Mouse (Mus musculus): Measurements from ENCODE around the gene Edf1. TPM values are rescaled to one million over a fixed set of nuclear protein-coding genes. Genes with fewer than 3 reads are reported as not detected.
A peak's percentile ranks its signal among the peaks of the same experiment; 100 is the strongest.

Edf1 gene
- polyA plus RNA-seq, 1 experiment from 2014 or later = 312 TPM

DNA sequence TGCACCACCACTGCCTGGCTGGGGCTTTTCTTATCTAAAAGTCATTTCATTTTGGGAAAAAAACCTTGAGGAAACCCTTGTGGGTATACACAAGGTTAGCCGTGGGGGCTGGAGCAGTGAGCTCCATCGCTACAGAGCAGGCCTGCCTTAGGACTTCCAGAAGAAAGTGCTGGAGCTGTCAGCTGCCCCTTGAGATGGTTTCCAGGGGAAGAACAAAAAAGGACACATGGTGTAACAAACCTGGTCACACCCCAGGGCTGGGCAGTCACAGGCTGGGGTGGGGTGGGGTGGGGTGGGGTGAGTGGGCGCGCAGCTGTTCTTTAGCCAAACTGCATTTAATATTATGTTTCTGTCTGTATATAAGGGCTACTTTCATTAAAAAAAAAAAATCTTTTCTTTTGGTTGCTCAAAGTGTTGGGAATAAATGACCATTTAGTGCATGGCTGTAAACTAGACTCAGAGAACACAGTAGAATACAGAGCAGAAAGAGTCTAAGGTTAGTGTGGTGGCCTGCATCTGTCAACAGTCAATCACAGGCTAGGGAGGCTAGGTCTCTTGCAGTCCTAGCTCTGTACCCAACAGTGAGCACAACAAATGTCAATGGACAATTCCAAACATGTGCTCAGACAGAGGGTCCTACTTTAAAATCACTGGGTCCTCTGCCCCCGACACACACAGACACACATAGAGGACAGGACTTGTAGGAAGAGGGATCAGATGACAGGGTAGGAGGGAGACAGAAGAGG is 39.3 kb downstream of the Edf1 start:
- Histone ChIP-seq H3K4me2 (ENCODE audit: low read depth, low read length) (no peak overlapping the region), H3K27me3 (replicated peaks; ENCODE audit: control insufficient read depth, insufficient read depth, low read length) (no peaks in the 10 kb centered on the region), H3K9me3 (ENCODE audit: control insufficient read depth, low read length) (no peaks in the 10 kb centered on the region), H3K36me3 (ENCODE audit: control insufficient read depth, insufficient read depth, low read length) (peaks cover 96% of the 10 kb centered on the region), H3K4me1 (ENCODE audit: control insufficient read depth, insufficient read depth, low read length) (no peaks in the 10 kb centered on the region), H3K27ac (replicated peaks; ENCODE audit: low read depth, low read length) (no peak overlapping the region), H3K4me3 (ENCODE audit: low read depth, low read length) (no peak overlapping the region), H3K9ac (ENCODE audit: low read depth, low read length) (no peak overlapping the region)
- ATAC-seq (ENCODE audit: low read depth) (peak; percentile 34; the same call in 1 of the 2 replicates), DNase-seq (ENCODE audit: low spot score) (no peak)
- 87% methylated on average over 5 of the region's 5 CpGs for WGBS

DNA sequence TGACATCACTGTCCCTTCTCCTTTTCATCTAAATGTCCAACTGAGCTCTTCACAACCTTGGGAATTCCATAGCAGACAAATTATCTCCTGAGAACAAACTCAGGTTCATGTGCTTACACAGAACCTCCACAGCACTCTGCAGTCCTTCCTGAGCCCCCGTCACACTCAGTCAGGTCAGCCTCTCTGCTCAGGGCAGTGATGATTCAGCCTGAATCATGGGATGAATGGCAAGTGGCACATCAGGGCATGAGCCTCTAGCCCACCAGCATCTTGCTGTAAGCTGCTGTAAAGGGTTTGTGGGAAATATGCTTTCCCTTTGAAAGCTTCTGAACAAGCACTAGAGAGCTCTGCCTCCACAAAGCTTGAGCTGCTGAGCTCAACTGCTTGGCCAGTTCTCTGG is 41.1 kb downstream of the Edf1 start:
- Histone ChIP-seq H3K27me3 (replicated peaks; ENCODE audit: control insufficient read depth, insufficient read depth, low read length) (no peaks in the 10 kb centered on the region), H3K9me3 (ENCODE audit: control insufficient read depth, low read length) (no peaks in the 10 kb centered on the region), H3K9ac (ENCODE audit: low read depth, low read length) (no peak overlapping the region), H3K27ac (replicated peaks; ENCODE audit: low read depth, low read length) (no peak overlapping the region), H3K4me2 (ENCODE audit: low read depth, low read length) (no peak overlapping the region), H3K4me1 (ENCODE audit: control insufficient read depth, insufficient read depth, low read length) (no peaks in the 10 kb centered on the region), H3K36me3 (ENCODE audit: control insufficient read depth, insufficient read depth, low read length) (peaks cover 94% of the 10 kb centered on the region), H3K4me3 (ENCODE audit: low read depth, low read length) (no peak overlapping the region)
- 94% methylated on average over 1 of the region's 1 CpGs for WGBS
- DNase-seq (ENCODE audit: low spot score) (no peak), ATAC-seq (ENCODE audit: low read depth) (no peak)

- Histone ChIP-seq H3K4me3 (ENCODE audit: low read depth, low read length) (no peak overlapping the region), H3K36me3 (ENCODE audit: control insufficient read depth, insufficient read depth, low read length) (peaks cover 88% of the 10 kb centered on the region), H3K27me3 (replicated peaks; ENCODE audit: control insufficient read depth, insufficient read depth, low read length) (no peaks in the 10 kb centered on the region), H3K9ac (ENCODE audit: low read depth, low read length) (no peak overlapping the region), H3K4me1 (ENCODE audit: control insufficient read depth, insufficient read depth, low read length) (no peaks in the 10 kb centered on the region), H3K4me2 (ENCODE audit: low read depth, low read length) (no peak overlapping the region), H3K27ac (replicated peaks; ENCODE audit: low read depth, low read length) (no peak overlapping the region), H3K9me3 (ENCODE audit: control insufficient read depth, low read length) (no peaks in the 10 kb centered on the region)
- 90% methylated on average over 2 of the region's 2 CpGs for WGBS
- no peak for ATAC-seq (ENCODE audit: low read depth)
- no peak for DNase-seq (ENCODE audit: low spot score)
These were observed 42.4 kb downstream of the Edf1 start for GRCm38 (mm10) chr2:25600037-25600436.

DNA sequence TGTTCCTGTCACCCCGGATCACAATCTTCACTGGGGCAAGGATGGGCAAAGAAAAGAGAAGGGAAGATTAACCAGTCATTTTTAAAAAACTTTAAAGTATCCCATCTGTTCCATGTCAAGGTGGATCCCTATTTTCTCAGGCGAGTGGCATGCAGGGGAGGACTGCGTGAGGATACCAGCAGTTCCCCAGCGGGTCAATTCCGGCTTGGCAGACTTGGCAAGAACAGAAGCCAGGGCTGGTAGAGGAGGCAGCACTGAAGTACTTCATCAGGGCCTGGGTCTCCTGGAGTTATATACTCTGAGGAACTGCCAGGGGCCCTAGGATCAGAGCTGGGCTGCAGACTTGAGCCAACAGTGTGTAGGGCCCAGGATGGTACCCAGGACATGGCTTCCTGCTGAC is 44.9 kb downstream of the Edf1 start:
- H3K4me1 ChIP-seq (ENCODE audit: control insufficient read depth, insufficient read depth, low read length) = peaks cover 11% of the 10 kb centered on the region
- no peak for ATAC-seq (ENCODE audit: low read depth)
- H3K27ac ChIP-seq (replicated peaks; ENCODE audit: low read depth, low read length) = no peak overlapping the region
- WGBS = 96% methylated on average over 5 of the region's 5 CpGs
- no peaks in the 10 kb centered on the region for H3K27me3 ChIP-seq (replicated peaks; ENCODE audit: control insufficient read depth, insufficient read depth, low read length)
- no peak overlapping the region for H3K4me2 ChIP-seq (ENCODE audit: low read depth, low read length)
- peaks cover 63% of the 10 kb centered on the region for H3K36me3 ChIP-seq (ENCODE audit: control insufficient read depth, insufficient read depth, low read length)
- H3K4me3 ChIP-seq (ENCODE audit: low read depth, low read length) = no peak overlapping the region
- no peak for DNase-seq (ENCODE audit: low spot score)
- H3K9ac ChIP-seq (ENCODE audit: low read depth, low read length) = no peak overlapping the region
- no peaks in the 10 kb centered on the region for H3K9me3 ChIP-seq (ENCODE audit: control insufficient read depth, low read length)

DNA sequence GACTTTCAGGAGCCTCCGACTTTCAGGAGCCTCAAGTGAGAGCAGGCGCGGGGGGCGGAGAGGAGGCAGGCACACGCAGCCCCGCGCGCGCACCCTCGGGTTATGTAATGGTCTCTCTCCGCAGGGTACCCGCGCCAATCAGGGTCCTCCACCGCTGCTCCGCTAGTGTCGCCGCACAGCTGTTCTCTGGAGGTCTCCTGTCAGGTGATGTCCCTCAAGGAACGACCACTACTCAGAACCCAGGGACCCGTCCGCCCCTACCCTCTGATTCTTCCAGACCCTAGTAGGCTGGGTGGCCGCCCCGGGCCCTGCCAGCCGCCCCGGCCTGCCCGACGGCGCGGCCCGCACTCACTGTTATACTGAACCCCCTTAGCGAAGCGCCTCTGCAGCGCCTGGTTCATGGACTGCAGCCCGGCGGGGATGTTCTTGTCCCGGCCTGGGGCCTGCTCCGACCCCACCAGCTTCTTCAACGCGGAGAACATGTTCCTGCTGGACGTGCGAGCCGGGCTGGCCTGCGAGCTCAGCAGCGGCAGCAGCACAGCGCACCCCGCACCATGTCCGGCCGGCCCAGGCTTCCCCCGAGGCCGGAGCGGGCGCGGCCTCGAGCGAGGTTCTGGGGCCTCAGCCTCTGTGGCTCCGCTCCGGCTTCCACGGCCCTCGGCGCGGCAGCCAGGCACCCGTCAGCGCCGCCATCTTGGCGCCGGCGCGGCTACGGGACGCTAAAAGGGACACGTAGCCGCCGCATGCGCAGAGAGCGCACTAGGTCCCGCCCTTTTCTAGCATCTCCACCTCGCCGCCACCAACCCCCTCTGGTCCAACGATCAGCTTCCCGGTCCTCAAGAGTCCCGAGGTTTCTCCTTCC is 50.3 kb downstream of the Edf1 start, which contains the start of gene Rabl6:
Gene Rabl6, minus strand, starts transcription at position 761 of the 862 bp plus-strand sequence.
- H3K27me3 ChIP-seq (replicated peaks; ENCODE audit: control insufficient read depth, insufficient read depth, low read length) = no peaks in the 10 kb centered on the region
- peak within 1 kb of the TSS; percentile 99 for H3K4me3 ChIP-seq (ENCODE audit: low read depth, low read length)
- H3K27ac ChIP-seq (replicated peaks; ENCODE audit: low read depth, low read length) = peak within 1 kb of the TSS; percentile 96
- peaks cover 17% of the 10 kb centered on the region for H3K4me1 ChIP-seq (ENCODE audit: control insufficient read depth, insufficient read depth, low read length)
- H3K4me2 ChIP-seq (ENCODE audit: low read depth, low read length) = peak within 1 kb of the TSS; percentile 69
- peak within 1 kb of the TSS; percentile 99 for H3K9ac ChIP-seq (ENCODE audit: low read depth, low read length)
- H3K9me3 ChIP-seq (ENCODE audit: control insufficient read depth, low read length) = no peaks in the 10 kb centered on the region
- peak; percentile 93 for ATAC-seq (ENCODE audit: low read depth)
- DNase-seq (ENCODE audit: low spot score) = peak; percentile 95
- WGBS = 0% methylated on average over 50 of the region's 80 CpGs
- 0 out of 2 replicates have a peak, but pooled peaks cover 9% of the 10 kb centered on the region for H3K36me3 ChIP-seq (ENCODE audit: control insufficient read depth, insufficient read depth, low read length)

DNA sequence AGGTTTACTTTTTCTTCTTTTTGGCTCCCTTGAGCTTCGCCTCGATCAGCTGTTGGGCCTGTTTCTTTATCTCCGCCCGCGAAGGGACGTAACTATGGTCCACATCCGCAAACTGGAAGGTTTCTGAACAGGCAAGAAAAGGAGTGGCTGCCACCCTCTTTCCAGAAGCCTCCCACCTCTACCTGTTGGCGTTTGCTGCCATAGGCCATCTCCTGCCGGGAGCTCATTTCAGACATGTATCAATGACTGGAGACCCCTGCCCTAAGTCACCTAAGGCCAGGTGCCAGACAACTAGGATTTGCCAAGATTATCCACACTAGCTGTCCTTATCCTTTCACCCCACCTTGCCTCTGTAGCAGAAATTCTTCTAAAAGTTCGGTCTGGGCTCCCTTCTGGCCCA is 51.0 kb downstream of the Edf1 start:
- peak overlapping the region; percentile 99 for H3K9ac ChIP-seq (ENCODE audit: low read depth, low read length)
- H3K27me3 ChIP-seq (replicated peaks; ENCODE audit: control insufficient read depth, insufficient read depth, low read length) = no peaks in the 10 kb centered on the region
- H3K9me3 ChIP-seq (ENCODE audit: control insufficient read depth, low read length) = no peaks in the 10 kb centered on the region
- peak overlapping the region; percentile 96 for H3K27ac ChIP-seq (replicated peaks; ENCODE audit: low read depth, low read length)
- ATAC-seq (ENCODE audit: low read depth) = 0 out of 2 replicates have a peak, but pooled peaks have one; percentile 1
- H3K4me3 ChIP-seq (ENCODE audit: low read depth, low read length) = peak overlapping the region; percentile 99
- H3K36me3 ChIP-seq (ENCODE audit: control insufficient read depth, insufficient read depth, low read length) = 0 out of 2 replicates have a peak, but pooled peaks cover 3% of the 10 kb centered on the region
- H3K4me1 ChIP-seq (ENCODE audit: control insufficient read depth, insufficient read depth, low read length) = peaks cover 17% of the 10 kb centered on the region
- WGBS = 63% methylated on average over 10 of the region's 10 CpGs
- peak overlapping the region; percentile 69 for H3K4me2 ChIP-seq (ENCODE audit: low read depth, low read length)
- DNase-seq (ENCODE audit: low spot score) = no peak

Other genes starting within 250 kb of the Edf1 start
- 1.7 and 1.8 TPM in 2 replicates for gene Grin1, start 238.7 kb upstream of the Edf1 start, polyA plus RNA-seq (2014; fragmentation: Nextera tagmentation; extraction: Ambion mirVana)
- gene Man1b1, start 225.5 kb upstream of the Edf1 start, polyA plus RNA-seq (2014; fragmentation: Nextera tagmentation; extraction: Ambion mirVana) = 74.7 and 75.0 TPM in 2 replicates
- gene Dpp7, start 201.5 kb upstream of the Edf1 start, polyA plus RNA-seq (2014; fragmentation: Nextera tagmentation; extraction: Ambion mirVana) = 19.7 and 23.8 TPM in 2 replicates
- 20.8 and 20.9 TPM in 2 replicates for gene Uap1l1, start 192.2 kb upstream of the Edf1 start, polyA plus RNA-seq (2014; fragmentation: Nextera tagmentation; extraction: Ambion mirVana)
- 21.4 and 29.3 TPM in 2 replicates for gene Sapcd2, start 185.5 kb upstream of the Edf1 start, polyA plus RNA-seq (2014; fragmentation: Nextera tagmentation; extraction: Ambion mirVana)
- gene Entpd2, start 162.0 kb upstream of the Edf1 start, polyA plus RNA-seq (2014; fragmentation: Nextera tagmentation; extraction: Ambion mirVana) = 11.3 and 12.9 TPM in 2 replicates
- gene Npdc1, start 158.5 kb upstream of the Edf1 start, polyA plus RNA-seq (2014; fragmentation: Nextera tagmentation; extraction: Ambion mirVana) = 75.1 TPM in 2 replicates
- gene Fut7, start 134.6 kb upstream of the Edf1 start, polyA plus RNA-seq (2014; fragmentation: Nextera tagmentation; extraction: Ambion mirVana) = 0.10 and 0.11 TPM in 2 replicates
- 6.4 and 6.9 TPM in 2 replicates for gene Abca2, start 129.1 kb upstream of the Edf1 start, polyA plus RNA-seq (2014; fragmentation: Nextera tagmentation; extraction: Ambion mirVana)
- gene Clic3, start 101.0 kb upstream of the Edf1 start, polyA plus RNA-seq (2014; fragmentation: Nextera tagmentation; extraction: Ambion mirVana) = 11.2 and 22.7 TPM in 2 replicates
- 39.3 and 41.7 TPM in 2 replicates for gene Paxx, start 96.8 kb upstream of the Edf1 start, polyA plus RNA-seq (2014; fragmentation: Nextera tagmentation; extraction: Ambion mirVana)
- gene Ptgds, start 87.8 kb upstream of the Edf1 start, polyA plus RNA-seq (2014; fragmentation: Nextera tagmentation; extraction: Ambion mirVana) = 156 and 191 TPM in 2 replicates
- not detected in 2 replicates for gene Lcn12, start 63.9 kb upstream of the Edf1 start, polyA plus RNA-seq (2014; fragmentation: Nextera tagmentation; extraction: Ambion mirVana)
- gene Fbxw5, start 57.1 kb upstream of the Edf1 start, polyA plus RNA-seq (2014; fragmentation: Nextera tagmentation; extraction: Ambion mirVana) = 56.9 and 73.6 TPM in 2 replicates
- 5.0 and 5.1 TPM in 2 replicates for gene C8g, start 56.1 kb upstream of the Edf1 start, polyA plus RNA-seq (2014; fragmentation: Nextera tagmentation; extraction: Ambion mirVana)
- gene Traf2, start 10.9 kb upstream of the Edf1 start, polyA plus RNA-seq (2014; fragmentation: Nextera tagmentation; extraction: Ambion mirVana) = 30.0 and 33.9 TPM in 2 replicates
- 1.4 and 1.7 TPM in 2 replicates for gene Mamdc4, start 17.0 kb downstream of the Edf1 start, polyA plus RNA-seq (2014; fragmentation: Nextera tagmentation; extraction: Ambion mirVana)
- gene Phpt1, start 17.4 kb downstream of the Edf1 start, polyA plus RNA-seq (2014; fragmentation: Nextera tagmentation; extraction: Ambion mirVana) = 148 and 160 TPM in 2 replicates
- 0.40 and 1.4 TPM in 2 replicates for gene Ajm1, start 23.9 kb downstream of the Edf1 start, polyA plus RNA-seq (2014; fragmentation: Nextera tagmentation; extraction: Ambion mirVana)
- 64.4 and 71.9 TPM in 2 replicates for gene Rabl6, start 50.7 kb downstream of the Edf1 start, polyA plus RNA-seq (2014; fragmentation: Nextera tagmentation; extraction: Ambion mirVana)
- gene Ccdc183, start 59.8 kb downstream of the Edf1 start, polyA plus RNA-seq (2014; fragmentation: Nextera tagmentation; extraction: Ambion mirVana) = 0.33 and 0.41 TPM in 2 replicates
- gene Tmem141, start 64.2 kb downstream of the Edf1 start, polyA plus RNA-seq (2014; fragmentation: Nextera tagmentation; extraction: Ambion mirVana) = 22.9 and 33.0 TPM in 2 replicates
- gene Fcna, start 70.2 kb downstream of the Edf1 start, polyA plus RNA-seq (2014; fragmentation: Nextera tagmentation; extraction: Ambion mirVana) = 2.8 and 4.9 TPM in 2 replicates
- not detected in 2 replicates for gene Lcn8, start 95.3 kb downstream of the Edf1 start, polyA plus RNA-seq (2014; fragmentation: Nextera tagmentation; extraction: Ambion mirVana)
- not detected in 2 replicates for gene Lcn5, start 100.1 kb downstream of the Edf1 start, polyA plus RNA-seq (2014; fragmentation: Nextera tagmentation; extraction: Ambion mirVana)
- gene Lcn6, start 118.9 kb downstream of the Edf1 start, polyA plus RNA-seq (2014; fragmentation: Nextera tagmentation; extraction: Ambion mirVana) = not detected in 2 replicates
- gene Lcn10, start 124.9 kb downstream of the Edf1 start, polyA plus RNA-seq (2014; fragmentation: Nextera tagmentation; extraction: Ambion mirVana) = not detected in 2 replicates
- not detected in 2 replicates for gene Obp2a, start 142.2 kb downstream of the Edf1 start, polyA plus RNA-seq (2014; fragmentation: Nextera tagmentation; extraction: Ambion mirVana)
- 82.5 and 82.9 TPM in 2 replicates for gene Bmyc, start 148.9 kb downstream of the Edf1 start, polyA plus RNA-seq (2014; fragmentation: Nextera tagmentation; extraction: Ambion mirVana)
- not detected in 2 replicates for gene Obp2b, start 179.2 kb downstream of the Edf1 start, polyA plus RNA-seq (2014; fragmentation: Nextera tagmentation; extraction: Ambion mirVana)
- gene Lcn3, start 207.7 kb downstream of the Edf1 start, polyA plus RNA-seq (2014; fragmentation: Nextera tagmentation; extraction: Ambion mirVana) = not detected in 2 replicates
- not detected in 2 replicates for gene Lcn11, start 219.2 kb downstream of the Edf1 start, polyA plus RNA-seq (2014; fragmentation: Nextera tagmentation; extraction: Ambion mirVana)
- gene Gm13539, start 224.4 kb downstream of the Edf1 start, polyA plus RNA-seq (2014; fragmentation: Nextera tagmentation; extraction: Ambion mirVana) = not detected in 2 replicates

All from embryonic facial prominence, embryonic 14.5 days (tissue).